Comparison of ENCODE assay signal across 24 mouse cellular contexts in the genomic region with DNA sequence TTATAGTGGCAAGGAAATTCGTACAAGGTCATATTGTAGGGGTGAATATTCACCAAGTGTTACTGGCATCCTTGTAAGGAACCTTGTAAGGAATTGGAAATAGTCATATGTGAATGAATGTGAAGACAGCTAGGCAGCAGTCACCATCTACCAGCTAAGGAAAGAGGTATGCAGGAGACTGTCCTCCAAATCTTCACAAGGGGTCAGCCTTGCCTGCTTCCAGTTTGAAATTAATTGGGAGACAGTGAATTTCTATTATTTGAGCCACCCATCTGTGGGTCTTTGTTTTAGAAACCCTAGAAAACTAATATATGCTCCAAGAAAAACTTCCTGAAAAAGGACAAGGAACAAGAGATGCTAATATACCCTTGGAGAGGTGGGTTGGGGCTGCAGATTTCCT.
"Had no signal": no experiment of that assay in that cellular context is flagged by ENCODE, and none has a peak within 500 bp of the region (broad histone marks: within the 10 kb centered on the region; RNA-seq: fewer than 3 reads in every experiment).

No protein-coding gene starts in this region.

- DNase-seq: gastrocnemius, adult 2 months; gastrocnemius, postnatal 10 days; gastrocnemius, postnatal 25 days; heart, adult 18-20 months; heart, postnatal 10 days; heart, postnatal 4 days; kidney, adult 18-20 months; kidney, adult 8-10 months; kidney, postnatal 14 days; kidney, postnatal 36 days; liver; liver, embryonic 13.5 days had no signal

- H3K4me1 ChIP-seq: hindbrain, embryonic 12.5 days; hindbrain, embryonic 15.5 days; intestine, embryonic 15.5 days; liver, embryonic 13.5 days; liver, embryonic 15.5 days had no signal

- H3K4me3 ChIP-seq: gastrocnemius, adult 2 months; hindbrain, embryonic 10.5 days; hindbrain, embryonic 12.5 days; hindbrain, embryonic 15.5 days; intestine, embryonic 15.5 days; left cerebral cortex, adult 2 months; limb, embryonic 10.5 days; limb, embryonic 12.5 days; liver, embryonic 13.5 days; liver, embryonic 15.5 days had no signal

- H3K9me3 ChIP-seq: hindbrain, embryonic 10.5 days; hindbrain, embryonic 12.5 days; hindbrain, embryonic 15.5 days; intestine, embryonic 15.5 days; limb, embryonic 10.5 days; limb, embryonic 12.5 days; liver, embryonic 13.5 days; liver, embryonic 15.5 days had no signal

- H3K27me3 ChIP-seq: hindbrain, embryonic 12.5 days; hindbrain, embryonic 15.5 days; intestine, embryonic 15.5 days; limb, embryonic 12.5 days; liver, embryonic 13.5 days; liver, embryonic 15.5 days had no signal

- ATAC-seq: inflammation-experienced regulatory T-cells, adult 6 months; intestine, embryonic 15.5 days; intestine, postnatal 0 days had no signal

- H3K9ac ChIP-seq: hindbrain, embryonic 12.5 days; hindbrain, embryonic 15.5 days; intestine, embryonic 15.5 days; limb, embryonic 12.5 days; liver, embryonic 13.5 days; liver, embryonic 15.5 days had no signal

- H3K27ac ChIP-seq: gastrocnemius, adult 2 months; hindbrain, embryonic 10.5 days; hindbrain, embryonic 12.5 days; hindbrain, embryonic 15.5 days; intestine, embryonic 15.5 days; left cerebral cortex, adult 2 months; limb, embryonic 10.5 days; limb, embryonic 12.5 days; liver, embryonic 13.5 days; liver, embryonic 15.5 days had no signal

- H3K36me3 ChIP-seq: hindbrain, embryonic 10.5 days; hindbrain, embryonic 12.5 days; hindbrain, embryonic 15.5 days; intestine, embryonic 15.5 days; limb, embryonic 10.5 days; limb, embryonic 12.5 days; liver, embryonic 13.5 days; liver, embryonic 15.5 days had no signal

- H3K4me2 ChIP-seq: heart, embryonic 11.5 days; hindbrain, embryonic 12.5 days; hindbrain, embryonic 15.5 days; intestine, embryonic 15.5 days; limb, embryonic 12.5 days; liver, embryonic 11.5 days; liver, embryonic 13.5 days; liver, embryonic 15.5 days had no signal
